Mouse (Mus musculus) liver, adult 2 months (tissue): ENCODE measurements at regions not wholly inside any gene's neighbourhood (a gene's known extent, or its start where the extent isn't known, plus 50 kb on each side); places are given as distances from the start of the nearest gene placed in this dataset.

ENCODE experiments used
- CTCF ChIP-seq: fragments of 200-500 bp; IDR thresholded peaks from 2 replicates; pipeline ENCODE4 v1.5.1; 2011; ENCODE audit warnings: low read depth, low read length, control low read depth
- POLR2A ChIP-seq: fragments of 200-500 bp; IDR thresholded peaks from 2 replicates; pipeline ENCODE4 v1.6.1; 2011; ENCODE audit warnings: low read length, control low read depth; ENCODE audit not compliant: insufficient read depth; ENCODE audit errors: extremely low read depth

DNA sequence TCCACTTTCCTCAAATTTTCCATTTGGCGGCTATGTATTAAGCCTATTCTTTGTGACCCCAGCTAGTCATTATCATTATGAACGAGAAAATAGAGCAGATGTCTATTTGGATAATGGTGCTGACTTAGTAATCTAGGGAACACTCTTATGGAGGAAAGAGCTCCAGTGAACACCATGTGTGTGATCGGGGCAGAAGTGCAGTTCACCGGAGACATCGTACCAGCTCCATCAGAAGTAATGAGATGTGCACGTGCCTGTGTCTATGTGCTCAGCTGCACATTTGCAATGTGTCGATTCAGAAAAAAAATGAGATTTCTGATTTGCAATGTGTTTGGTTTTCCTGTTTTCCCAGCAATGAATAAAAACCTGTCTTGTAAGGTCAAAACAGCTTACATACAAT lies 206.6 kb downstream of the Mreg start:
- TF ChIP-seq POLR2A (no peak), CTCF (no peak)
